Mouse (Mus musculus): Measurements from ENCODE around the gene Gm4553. TPM values are rescaled to one million over a fixed set of nuclear protein-coding genes. Genes with fewer than 3 reads are reported as not detected.
A peak's percentile ranks its signal among the peaks of the same experiment; 100 is the strongest.
"Not testable (repeated sequence)": the region's sequence is repeated elsewhere in the genome, so short reads cannot be mapped to it uniquely, and the experiment has no call there.

The Gm4553 gene
- polyA plus RNA-seq, 1 experiment from 2014 or later = not detected

DNA sequence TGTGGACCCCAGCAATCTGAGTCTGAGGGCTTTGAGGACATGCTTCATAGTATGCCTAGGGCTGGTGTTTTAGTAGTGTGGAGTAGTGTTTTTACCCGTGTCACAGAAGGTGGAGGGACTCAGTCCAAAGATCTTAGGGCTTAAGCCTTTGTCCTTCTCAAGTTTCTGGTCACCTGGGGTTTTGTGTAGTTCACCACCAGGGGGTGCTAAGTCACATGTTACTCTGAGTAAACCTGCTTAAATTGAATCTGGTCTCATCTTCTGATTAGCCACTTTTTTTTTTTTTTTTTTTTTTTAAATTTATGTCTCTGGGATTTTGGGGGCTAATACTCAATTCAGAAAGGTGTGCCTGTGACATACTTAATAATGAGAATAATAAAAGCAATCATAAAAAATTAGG lies 19.5 kb downstream of the Gm4553 start:
- TF ChIP-seq EP300 (optimal IDR thresholded peaks at IDR 0.05) (no peak), CTCF (IDR thresholded peaks at IDR 0.05; ENCODE audit: low read depth) (peak; percentile 77)
- ATAC-seq (ENCODE audit: low FRiP score, low TSS enrichment) (no peak), DNase-seq (ENCODE audit: low spot score) (peak; percentile 52)
- Histone ChIP-seq H3K4me2 (replicated peaks; ENCODE audit: low read depth) (no peak overlapping the region), H3K27me3 (ENCODE audit: control insufficient read depth, insufficient read depth, low read length) (no peaks in the 10 kb centered on the region), H3K9ac (ENCODE audit: low read length) (no peak overlapping the region), H3K4me3 (ENCODE audit: low read depth, low read length) (no peak overlapping the region), H3K4me1 (replicated peaks; ENCODE audit: control insufficient read depth, insufficient read depth) (no peaks in the 10 kb centered on the region), H3K9me3 (ENCODE audit: control insufficient read depth, low read length) (no peaks in the 10 kb centered on the region), H3K27ac (replicated peaks) (no peak overlapping the region), H3K36me3 (ENCODE audit: control insufficient read depth, insufficient read depth, low read length) (no peaks in the 10 kb centered on the region)
- 0% methylated on average over 1 of the region's 1 CpGs for WGBS

- no peak for ATAC-seq (ENCODE audit: low FRiP score, low TSS enrichment)
- Histone ChIP-seq H3K9me3 (ENCODE audit: control insufficient read depth, low read length) (no peaks in the 10 kb centered on the region), H3K27me3 (ENCODE audit: control insufficient read depth, insufficient read depth, low read length) (no peaks in the 10 kb centered on the region), H3K9ac (ENCODE audit: low read length) (no peak overlapping the region), H3K4me1 (replicated peaks; ENCODE audit: control insufficient read depth, insufficient read depth) (no peaks in the 10 kb centered on the region), H3K27ac (replicated peaks) (no peak overlapping the region), H3K4me2 (replicated peaks; ENCODE audit: low read depth) (no peak overlapping the region), H3K36me3 (ENCODE audit: control insufficient read depth, insufficient read depth, low read length) (no peaks in the 10 kb centered on the region), H3K4me3 (ENCODE audit: low read depth, low read length) (no peak overlapping the region)
- WGBS = 27% methylated on average over 4 of the region's 4 CpGs
- no peak for DNase-seq (ENCODE audit: low spot score)
- TF ChIP-seq CTCF (IDR thresholded peaks at IDR 0.05; ENCODE audit: low read depth) (peak; percentile 53), EP300 (optimal IDR thresholded peaks at IDR 0.05) (no peak)
Observed at GRCm38 (mm10) chr7:142145413-142145940, 20.1 kb downstream of the Gm4553 start.

DNA sequence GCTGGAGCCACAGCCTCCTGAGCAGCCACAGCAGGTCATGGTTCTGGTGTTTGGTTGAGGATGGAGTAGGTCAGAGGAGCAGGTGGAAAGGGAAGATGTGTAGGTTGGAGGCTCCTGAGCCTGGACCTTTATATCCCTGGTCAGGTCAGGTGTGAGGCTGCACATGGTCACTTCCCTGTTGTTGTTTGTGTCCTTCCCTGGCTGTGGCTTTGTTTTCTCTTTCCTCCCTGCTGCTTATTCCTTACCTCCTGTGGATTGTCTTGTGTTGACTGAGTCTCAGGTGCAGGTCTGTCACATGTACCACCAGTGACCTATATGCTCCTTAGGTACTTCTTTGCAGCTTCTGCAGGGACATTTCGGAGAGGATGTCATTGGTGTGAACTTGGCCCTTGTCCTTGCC lies 21.0 kb downstream of the Gm4553 start, which contains the start of gene Gm45337:
Gene Gm45337 (minus strand): TSS at position 101 of the 400 bp plus-strand sequence.
- no peak for TF ChIP-seq EP300 (optimal IDR thresholded peaks at IDR 0.05)
- Histone ChIP-seq H3K4me1 (replicated peaks; ENCODE audit: control insufficient read depth, insufficient read depth) (no peaks in the 10 kb centered on the region), H3K4me3 (ENCODE audit: low read depth, low read length) (no peak within 1 kb of the TSS), H3K27me3 (ENCODE audit: control insufficient read depth, insufficient read depth, low read length) (no peaks in the 10 kb centered on the region), H3K36me3 (ENCODE audit: control insufficient read depth, insufficient read depth, low read length) (no peaks in the 10 kb centered on the region), H3K9ac (ENCODE audit: low read length) (no peak within 1 kb of the TSS), H3K27ac (replicated peaks) (no peak within 1 kb of the TSS), H3K9me3 (ENCODE audit: control insufficient read depth, low read length) (no peaks in the 10 kb centered on the region), H3K4me2 (replicated peaks; ENCODE audit: low read depth) (no peak within 1 kb of the TSS)
- DNase-seq (ENCODE audit: low spot score) (no peak), ATAC-seq (ENCODE audit: low FRiP score, low TSS enrichment) (no peak)
- 60% methylated on average over 1 of the region's 1 CpGs for WGBS

- not testable (repeated sequence) for H3K4me1 ChIP-seq (replicated peaks; ENCODE audit: control insufficient read depth, insufficient read depth); H3K27me3 ChIP-seq (ENCODE audit: control insufficient read depth, insufficient read depth, low read length)
Observed at GRCm38 (mm10) chr7:142143506-142144010, 22.0 kb downstream of the Gm4553 start.

GRCm38 (mm10) chr7:142140696-142141095 lies 24.8 kb downstream of the Gm4553 start:
- H3K4me2 ChIP-seq (replicated peaks; ENCODE audit: low read depth) = no peak overlapping the region
- no peaks in the 10 kb centered on the region for H3K9me3 ChIP-seq (ENCODE audit: control insufficient read depth, low read length)
- H3K9ac ChIP-seq (ENCODE audit: low read length) = no peak overlapping the region
- no peak for ATAC-seq (ENCODE audit: low FRiP score, low TSS enrichment)
- no peaks in the 10 kb centered on the region for H3K27me3 ChIP-seq (ENCODE audit: control insufficient read depth, insufficient read depth, low read length)
- DNase-seq (ENCODE audit: low spot score) = no peak
- H3K27ac ChIP-seq (replicated peaks) = no peak overlapping the region
- no peaks in the 10 kb centered on the region for H3K36me3 ChIP-seq (ENCODE audit: control insufficient read depth, insufficient read depth, low read length)
- H3K4me1 ChIP-seq (replicated peaks; ENCODE audit: control insufficient read depth, insufficient read depth) = no peaks in the 10 kb centered on the region
- no peak for TF ChIP-seq CTCF (IDR thresholded peaks at IDR 0.05; ENCODE audit: low read depth)
- TF ChIP-seq EP300 (optimal IDR thresholded peaks at IDR 0.05) = no peak
- 32% methylated on average over 1 of the region's 1 CpGs for WGBS
- no peak overlapping the region for H3K4me3 ChIP-seq (ENCODE audit: low read depth, low read length)

More at GRCm38 (mm10) chr7:142143506-142144010, 22.0 kb downstream of the Gm4553 start:
- DNase-seq (ENCODE audit: low spot score); H3K9ac ChIP-seq (ENCODE audit: low read length); H3K36me3 ChIP-seq (ENCODE audit: control insufficient read depth, insufficient read depth, low read length); ATAC-seq (ENCODE audit: low FRiP score, low TSS enrichment); H3K27ac ChIP-seq (replicated peaks); H3K4me3 ChIP-seq (ENCODE audit: low read depth, low read length); H3K9me3 ChIP-seq (ENCODE audit: control insufficient read depth, low read length); H3K4me2 ChIP-seq (replicated peaks; ENCODE audit: low read depth): not testable (repeated sequence)
- 24% methylated on average over 1 of the region's 1 CpGs for WGBS

DNA sequence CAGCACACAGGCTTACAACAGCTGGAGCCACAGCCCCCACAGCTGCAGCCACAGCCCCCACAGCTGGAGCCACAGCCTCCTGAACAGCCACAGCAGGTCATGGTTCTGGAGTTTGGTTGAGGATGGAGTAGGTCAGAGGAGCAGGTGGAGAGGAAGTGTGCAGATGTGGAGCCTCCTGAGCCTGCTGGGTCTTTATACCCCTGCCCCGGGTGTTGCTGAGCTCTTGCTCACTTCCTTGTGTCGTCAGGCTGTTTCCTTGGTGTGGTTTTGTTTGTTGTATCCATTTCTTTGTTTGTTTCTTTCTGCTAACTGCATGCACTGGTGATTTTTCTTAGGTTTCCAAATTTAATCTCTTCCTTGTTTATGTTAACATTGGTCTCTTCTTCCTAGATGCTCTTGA lies 29.6 kb downstream of the Gm4553 start, which contains the start of gene Gm39115:
Gene Gm39115 (minus strand): TSS at position 101 of the 400 bp plus-strand sequence.
- H3K4me3 ChIP-seq (ENCODE audit: low read depth, low read length); ATAC-seq (ENCODE audit: low FRiP score, low TSS enrichment); H3K36me3 ChIP-seq (ENCODE audit: control insufficient read depth, insufficient read depth, low read length); H3K27me3 ChIP-seq (ENCODE audit: control insufficient read depth, insufficient read depth, low read length); H3K9me3 ChIP-seq (ENCODE audit: control insufficient read depth, low read length); H3K4me1 ChIP-seq (replicated peaks; ENCODE audit: control insufficient read depth, insufficient read depth); H3K4me2 ChIP-seq (replicated peaks; ENCODE audit: low read depth); H3K9ac ChIP-seq (ENCODE audit: low read length); DNase-seq (ENCODE audit: low spot score); H3K27ac ChIP-seq (replicated peaks): not testable (repeated sequence)
- WGBS = 40% methylated on average over 2 of the region's 2 CpGs
